Mouse (Mus musculus) lung, embryonic 14.5 days (tissue): Measurements from ENCODE around the gene Ankar. TPM values are rescaled to one million over a fixed set of nuclear protein-coding genes. Genes with fewer than 3 reads are reported as not detected.

Experiments
- ATAC-seq: fragments of 200-750 bp; cut with Nextera tagmentation; 2 replicates; pipeline ENCODE4 v1.8.0; 2017; ENCODE audit warnings: mild to moderate bottlenecking, moderate TSS enrichment, moderate library complexity; ENCODE audit not compliant: insufficient read depth
- DNase-seq: peaks from one replicate; pipeline ENCODE4 v3.0.0-alpha.2; 2015
- H3K27ac ChIP-seq: fragments of 300-500 bp; sonication (generic); 2 replicates; pipeline ENCODE4 v1.5.1; 2014; ENCODE audit warnings: low read depth, mild to moderate bottlenecking, moderate library complexity
- H3K27me3 ChIP-seq: fragments of 300-500 bp; sonication (generic); 2 replicates; pipeline ENCODE4 v1.6.1; 2014; ENCODE audit warnings: low read length, control low read depth; ENCODE audit not compliant: insufficient read depth
- H3K36me3 ChIP-seq: fragments of 300-500 bp; sonication (generic); 2 replicates; pipeline ENCODE4 v1.6.1; 2014; ENCODE audit warnings: control low read depth; ENCODE audit not compliant: insufficient read depth
- H3K4me1 ChIP-seq: fragments of 300-500 bp; sonication (generic); 2 replicates; pipeline ENCODE4 v1.6.1; 2014; ENCODE audit warnings: antibody characterized with exemption, control low read depth; ENCODE audit not compliant: insufficient read depth
- H3K4me2 ChIP-seq: fragments of 300-500 bp; sonication (generic); 2 replicates; pipeline ENCODE4 v1.6.1; 2014; ENCODE audit warnings: mild to moderate bottlenecking
- H3K4me3 ChIP-seq: fragments of 300-500 bp; sonication (generic); 2 replicates; pipeline ENCODE4 v1.5.1; 2014; ENCODE audit warnings: low read depth, low read length
- H3K9ac ChIP-seq: fragments of 300-500 bp; sonication (generic); 2 replicates; pipeline ENCODE4 v1.6.1; 2014
- H3K9me3 ChIP-seq: fragments of 300-500 bp; sonication (generic); 2 replicates; pipeline ENCODE4 v1.6.1; 2016; ENCODE audit warnings: low read depth, low read length, control low read depth
- CTCF ChIP-seq: IDR thresholded peaks from 2 replicates; pipeline ENCODE4 v1.5.1; 2016; ENCODE audit warnings: antibody characterized with exemption, low read depth
- WGBS: fragments of 180-500 bp; shearing (Covaris S2); extraction: QIAGEN DNeasy Blood & Tissue Kit; methylation state at CpG from one replicate; pipeline ENCODE4 v1.1.7; 2014; 5-methylcytosine and 5-hydroxymethylcytosine counted together
- polyA plus RNA-seq: library from polyadenylated mRNA; unstranded; fragments of >200 nt; fragmentation: Nextera tagmentation; extraction: Ambion mirVana; gene quantifications from 2 replicates; pipeline ENCODE4 v1.2.1, GENCODE M21; 2014

Ankar gene
- polyA plus RNA-seq, 1 experiment from 2014 or later = not detected

GRCm38 (mm10) chr1:72593340-72593951, 106.9 kb downstream of the Ankar start:
- peak; percentile 20 for DNase-seq
- H3K27ac ChIP-seq = no peak overlapping the region
- TF ChIP-seq CTCF = no peak
- H3K4me3 ChIP-seq = no peak overlapping the region
- H3K27me3 ChIP-seq = no peaks in the 10 kb centered on the region
- no peak overlapping the region for H3K9ac ChIP-seq
- peaks cover 74% of the 10 kb centered on the region for H3K36me3 ChIP-seq
- 71% methylated on average over 20 of the region's 20 CpGs for WGBS
- ATAC-seq = peak; percentile 28; the same call in 1 of the 2 replicates
- no peak overlapping the region for H3K4me2 ChIP-seq
- peaks cover under 1% of the 10 kb centered on the region; the same call in 1 of the 2 replicates for H3K4me1 ChIP-seq
- no peaks in the 10 kb centered on the region for H3K9me3 ChIP-seq

Other genes starting within 250 kb of the Ankar start
- not detected in 2 replicates for gene March4, start 163.6 kb downstream of the Ankar start, polyA plus RNA-seq
- gene Smarcal1, start 117.3 kb downstream of the Ankar start, polyA plus RNA-seq = 26.7 and 29.5 TPM in 2 replicates
- gene Rpl37a, start 10.7 kb upstream of the Ankar start, polyA plus RNA-seq = 1,954 and 2,151 TPM in 2 replicates
- 321 and 352 TPM in 2 replicates for gene Igfbp2, start 123.9 kb upstream of the Ankar start, polyA plus RNA-seq
- gene Igfbp5, start 174.3 kb upstream of the Ankar start, polyA plus RNA-seq = 48.5 and 51.8 TPM in 2 replicates